ENCODE assay signal across 13 mouse cellular contexts in the genomic region with DNA sequence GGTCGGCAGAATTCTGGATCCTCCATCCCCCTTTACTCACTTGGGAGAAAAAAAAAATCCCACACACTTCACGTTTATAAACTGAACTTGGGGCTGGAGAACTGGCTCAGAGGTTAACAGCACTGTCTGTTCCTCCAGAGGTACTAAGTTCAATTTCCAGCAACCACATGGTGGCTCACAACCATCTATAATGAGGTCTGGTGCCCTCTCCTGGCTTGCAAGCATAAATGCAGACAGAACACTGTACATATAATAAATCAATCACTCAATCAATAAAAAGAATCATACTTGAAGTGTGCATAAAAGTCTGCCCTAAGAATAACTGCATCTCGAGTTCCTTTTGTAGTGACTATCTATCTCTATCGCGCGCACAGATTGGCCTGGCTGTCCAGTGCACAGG. TPM values are rescaled to one million over a fixed set of nuclear protein-coding genes. Genes with fewer than 3 reads are reported as not detected.
DNase-seq lines count a peak whose midpoint lies in the region; ATAC-seq and TF ChIP-seq lines count a peak whose summit lies in the region.
"Had no signal": no experiment of that assay in that cellular context is flagged by ENCODE, and none has a peak within 500 bp of the region (broad histone marks: within the 10 kb centered on the region; RNA-seq: fewer than 3 reads in every experiment).

No protein-coding gene starts in this region.

- ATAC-seq in stomach, postnatal 0 days (ENCODE audit: low FRiP score, low TSS enrichment): no peak
- no peak for ATAC-seq in activated CD4-positive, CD25-positive, alpha-beta regulatory T cell, adult 4 months

- TF ChIP-seq EP300 in stomach, postnatal 0 days (optimal IDR thresholded peaks at IDR 0.05): no peak

- no peaks in the 10 kb centered on the region; the same call in 1 of the 2 replicates for H3K36me3 ChIP-seq in kidney, adult 2 months (ENCODE audit: control insufficient read depth, insufficient read depth, low read length)
- peaks cover 68% of the 10 kb centered on the region for H3K36me3 ChIP-seq in thymus, adult 2 months (ENCODE audit: control insufficient read depth, insufficient read depth, low read length)
- H3K36me3 ChIP-seq in stomach, postnatal 0 days (ENCODE audit: control insufficient read depth, insufficient read depth, low read length): peaks cover 22% of the 10 kb centered on the region

- 86% methylated on average over 6 of the region's 6 CpGs for WGBS in kidney, adult 2 months
- 96% methylated on average over 6 of the region's 6 CpGs for WGBS in thymus, adult 2 months
- WGBS in stomach, postnatal 0 days: 90% methylated on average over 6 of the region's 6 CpGs

- TF ChIP-seq POLR2A in kidney, adult 2 months (IDR thresholded peaks at IDR 0.05; ENCODE audit: low read depth, low read length): no peak
- TF ChIP-seq POLR2A in thymus, adult 2 months (IDR thresholded peaks at IDR 0.05; ENCODE audit: control insufficient read depth, extremely low read depth, insufficient read depth, low read length, poor library complexity): no peak

- peak; percentile 18 for DNase-seq in kidney, adult 2 months
- no peak for DNase-seq in kidney, postnatal 14 days
- DNase-seq in thymus, postnatal 25 days: peak; percentile 17
- DNase-seq in thymus, adult 2 months: no peak
- DNase-seq in R1 (ENCODE audit: low read depth, low spot score): peak; percentile 64
- no peak for DNase-seq in stomach, postnatal 0 days (ENCODE audit: low spot score)
- DNase-seq in yolk sac, embryonic 10.5 days (ENCODE audit: low spot score): no peak
- DNase-seq: lung, postnatal 4 days; thymus, postnatal 36 days had no signal

- H3K27me3 ChIP-seq in kidney, adult 2 months (replicated peaks; ENCODE audit: control insufficient read depth, insufficient read depth, low read length): no peaks in the 10 kb centered on the region
- no peaks in the 10 kb centered on the region for H3K27me3 ChIP-seq in thymus, adult 2 months (ENCODE audit: control insufficient read depth, insufficient read depth, low read length)
- no peaks in the 10 kb centered on the region for H3K27me3 ChIP-seq in stomach, postnatal 0 days (ENCODE audit: control insufficient read depth, insufficient read depth, low read length)
- H3K27me3 ChIP-seq: heart, embryonic 13.5 days; limb, embryonic 12.5 days had no signal

- H3K9ac ChIP-seq in stomach, postnatal 0 days (ENCODE audit: low read length): no peak overlapping the region
- H3K9ac ChIP-seq: heart, embryonic 13.5 days; limb, embryonic 12.5 days had no signal

- no peak overlapping the region for H3K4me2 ChIP-seq in stomach, postnatal 0 days (replicated peaks; ENCODE audit: low read depth)
- H3K4me2 ChIP-seq: heart, embryonic 13.5 days; limb, embryonic 12.5 days had no signal

- peak; percentile 42 for TF ChIP-seq CTCF in kidney, adult 2 months (conservative IDR thresholded peaks at IDR 0.05; ENCODE audit: insufficient read depth, insufficient read length, low read depth, low read length)
- no peak for TF ChIP-seq CTCF in thymus, adult 2 months (IDR thresholded peaks at IDR 0.05; ENCODE audit: borderline replicate concordance, control insufficient read depth, extremely low read depth, insufficient read depth, low read length, poor library complexity)
- TF ChIP-seq CTCF in stomach, postnatal 0 days (IDR thresholded peaks at IDR 0.05; ENCODE audit: low read depth): peak; percentile 65

- no peaks in the 10 kb centered on the region for H3K9me3 ChIP-seq in stomach, postnatal 0 days (ENCODE audit: control insufficient read depth, low read length)
- H3K9me3 ChIP-seq: heart, embryonic 13.5 days; limb, embryonic 12.5 days had no signal

- H3K27ac ChIP-seq in kidney, adult 2 months (ENCODE audit: insufficient read depth, low read depth, low read length): no peak overlapping the region
- no peak overlapping the region for H3K27ac ChIP-seq in thymus, adult 2 months (ENCODE audit: control insufficient read depth, insufficient read depth, low read length)
- H3K27ac ChIP-seq in stomach, postnatal 0 days (replicated peaks): no peak overlapping the region
- H3K27ac ChIP-seq: heart, embryonic 13.5 days; limb, embryonic 12.5 days had no signal

- no peaks in the 10 kb centered on the region for H3K4me1 ChIP-seq in kidney, adult 2 months (ENCODE audit: control insufficient read depth, insufficient read depth, low read length)
- H3K4me1 ChIP-seq in thymus, adult 2 months (replicated peaks; ENCODE audit: control insufficient read depth, insufficient read depth, low read length): no peaks in the 10 kb centered on the region
- H3K4me1 ChIP-seq in stomach, postnatal 0 days (replicated peaks; ENCODE audit: control insufficient read depth, insufficient read depth): no peaks in the 10 kb centered on the region
- H3K4me1 ChIP-seq: heart, embryonic 13.5 days; limb, embryonic 12.5 days had no signal

- H3K4me3 ChIP-seq in kidney, adult 2 months (ENCODE audit: insufficient read depth, low read depth, low read length): no peak overlapping the region
- no peak overlapping the region for H3K4me3 ChIP-seq in thymus, adult 2 months (ENCODE audit: control insufficient read depth, insufficient read depth, low read length)
- H3K4me3 ChIP-seq in stomach, postnatal 0 days (ENCODE audit: low read depth, low read length): no peak overlapping the region
- H3K4me3 ChIP-seq: erythroblast, embryonic 14.5 days; heart, embryonic 13.5 days; limb, embryonic 12.5 days had no signal

RNA-seq across cellular contexts. Expression of a gene that starts 18.4 kb away (rescaled TPM):
- polyA plus RNA-seq in kidney, adult 2 months (2012; rRNA removed): 2.3 and 3.3 TPM in 2 replicates
- polyA plus RNA-seq in thymus, adult 2 months (2012; rRNA removed): 8.0 and 10.4 TPM in 2 replicates
- 2.6 and 3.3 TPM in 2 replicates for polyA plus RNA-seq in stomach, postnatal 0 days (2015; fragmentation: Nextera tagmentation; extraction: Ambion mirVana)
- 1 to 10 TPM; 1.9 to 2.1 TPM for polyA plus RNA-seq in activated CD4-positive, CD25-positive, alpha-beta regulatory T cell, adult 4 months (2017; shearing (Covaris generic))

RNA-seq across cellular contexts. Expression of a gene that starts 36.8 kb away (rescaled TPM):
- polyA plus RNA-seq in kidney, adult 2 months (2012; rRNA removed): 181 and 191 TPM in 2 replicates
- polyA plus RNA-seq in thymus, adult 2 months (2012; rRNA removed): 150 and 214 TPM in 2 replicates
- polyA plus RNA-seq in stomach, postnatal 0 days (2015; fragmentation: Nextera tagmentation; extraction: Ambion mirVana): 70.3 and 70.6 TPM in 2 replicates
- polyA plus RNA-seq in activated CD4-positive, CD25-positive, alpha-beta regulatory T cell, adult 4 months (2017; shearing (Covaris generic)): 10 to 100 TPM; 57.2 to 76.7 TPM

RNA-seq across cellular contexts. Expression of a gene that starts 49.2 kb away (rescaled TPM):
- 0.13 and 0.34 TPM in 2 replicates for polyA plus RNA-seq in kidney, adult 2 months (2012; rRNA removed)
- 0.58 and 0.66 TPM in 2 replicates for polyA plus RNA-seq in thymus, adult 2 months (2012; rRNA removed)
- 0.16 and 0.22 TPM in 2 replicates for polyA plus RNA-seq in stomach, postnatal 0 days (2015; fragmentation: Nextera tagmentation; extraction: Ambion mirVana)
- polyA plus RNA-seq in activated CD4-positive, CD25-positive, alpha-beta regulatory T cell, adult 4 months (2017; shearing (Covaris generic)): not detected
- polyA plus RNA-seq: erythroblast, embryonic 14.5 days had no signal

RNA-seq across cellular contexts. Expression of a gene that starts 49.3 kb away (rescaled TPM):
- 29.3 and 32.0 TPM in 2 replicates for polyA plus RNA-seq in kidney, adult 2 months (2012; rRNA removed)
- polyA plus RNA-seq in thymus, adult 2 months (2012; rRNA removed): 129 and 136 TPM in 2 replicates
- polyA plus RNA-seq in stomach, postnatal 0 days (2015; fragmentation: Nextera tagmentation; extraction: Ambion mirVana): 69.6 and 70.7 TPM in 2 replicates
- 100 to 1,000 TPM; 118 to 125 TPM for polyA plus RNA-seq in activated CD4-positive, CD25-positive, alpha-beta regulatory T cell, adult 4 months (2017; shearing (Covaris generic))

RNA-seq across cellular contexts. Expression of a gene that starts 54.5 kb away (rescaled TPM):
- polyA plus RNA-seq in kidney, adult 2 months (2012; rRNA removed): 0.84 and 1.4 TPM in 2 replicates
- 0.58 and 1.1 TPM in 2 replicates for polyA plus RNA-seq in thymus, adult 2 months (2012; rRNA removed)
- 0.17 and 0.33 TPM in 2 replicates for polyA plus RNA-seq in stomach, postnatal 0 days (2015; fragmentation: Nextera tagmentation; extraction: Ambion mirVana)
- polyA plus RNA-seq in activated CD4-positive, CD25-positive, alpha-beta regulatory T cell, adult 4 months (2017; shearing (Covaris generic)): under 1 TPM in 1 of 2 experiments, not detected in 1; 0.15 TPM
- polyA plus RNA-seq: erythroblast, embryonic 14.5 days had no signal

Comparison
In these comparisons a context has a peak if more than half of its experiments do, and no peak if none do; other contexts are left out.
1. DNase-seq: peak in kidney, adult 2 months (single experiment), thymus, postnatal 25 days (single experiment) and R1 (single experiment); none in kidney, postnatal 14 days (single experiment), thymus, adult 2 months (single experiment), stomach, postnatal 0 days (single experiment) and yolk sac, embryonic 10.5 days (single experiment).